Mouse (Mus musculus) E14TG2a.4 (cell line): ENCODE measurements around the gene Arsg.

Source experiments
- CTCF ChIP-seq: conservative IDR thresholded peaks from 2 replicates; pipeline ENCODE4 v1.5.1; 2014; ENCODE audit warnings: low read length
- NANOG ChIP-seq: IDR thresholded peaks from 2 replicates; pipeline ENCODE4 v1.6.1; 2014; ENCODE audit warnings: borderline replicate concordance, low read length, mixed read lengths
- POU5F1 ChIP-seq: IDR thresholded peaks from 2 replicates; pipeline ENCODE4 v1.6.1; 2014; ENCODE audit warnings: low read length, borderline replicate concordance

GRCm38 (mm10) chr11:109563708-109564107 lies 90.5 kb downstream of the Arsg start:
- TF ChIP-seq CTCF (no peak), NANOG (no peak), POU5F1 (no peak)
